Mouse (Mus musculus) heart, postnatal 0 days (tissue): Measurements from ENCODE around the gene Ttll6. TPM values are rescaled to one million over a fixed set of nuclear protein-coding genes. Genes with fewer than 3 reads are reported as not detected.
A peak's percentile ranks its signal among the peaks of the same experiment; 100 is the strongest.
"Not testable (repeated sequence)": the region's sequence is repeated elsewhere in the genome, so short reads cannot be mapped to it uniquely, and the experiment has no call there.

ENCODE experiments used
- ATAC-seq: fragments of 200-750 bp; cut with Nextera tagmentation; 2 replicates; pipeline ENCODE4 v1.8.0; 2017; ENCODE audit warnings: low read depth, moderate number of reproducible peaks, moderate library complexity; ENCODE audit not compliant: insufficient read depth
- DNase-seq: peaks from one replicate; pipeline ENCODE4 v3.0.0-alpha.2; 2016; ENCODE audit warnings: low spot score
- H3K27ac ChIP-seq: fragments of 300-500 bp; sonication (generic); 2 replicates; pipeline ENCODE4 v1.5.1; 2014; ENCODE audit warnings: low read depth, mild to moderate bottlenecking
- H3K27me3 ChIP-seq: fragments of 300-500 bp; sonication (generic); 2 replicates; pipeline ENCODE4 v1.6.1; 2014; ENCODE audit warnings: low read length, mixed read lengths; ENCODE audit not compliant: control insufficient read depth, insufficient read depth
- H3K36me3 ChIP-seq: fragments of 300-500 bp; sonication (generic); replicated peaks from 2 replicates; pipeline ENCODE4 v1.6.1; 2014; ENCODE audit warnings: low read length, mixed read lengths; ENCODE audit not compliant: control insufficient read depth, insufficient read depth
- H3K4me1 ChIP-seq: fragments of 300-500 bp; sonication (generic); 2 replicates; pipeline ENCODE4 v1.6.1; 2014; ENCODE audit warnings: antibody characterized with exemption; ENCODE audit not compliant: control insufficient read depth, insufficient read depth
- H3K4me2 ChIP-seq: fragments of 300-500 bp; sonication (generic); 2 replicates; pipeline ENCODE4 v1.6.1; 2014; ENCODE audit warnings: low read depth, mild to moderate bottlenecking, low read length, moderate library complexity
- H3K4me3 ChIP-seq: fragments of 300-500 bp; sonication (generic); 2 replicates; pipeline ENCODE4 v1.5.1; 2014; ENCODE audit warnings: low read depth, low read length
- H3K9ac ChIP-seq: fragments of 300-500 bp; sonication (generic); replicated peaks from 2 replicates; pipeline ENCODE4 v1.6.1; 2014; ENCODE audit warnings: low read depth, low read length, mixed read lengths
- H3K9me3 ChIP-seq: fragments of 300-500 bp; sonication (generic); replicated peaks from 2 replicates; pipeline ENCODE4 v1.6.1; 2016; ENCODE audit warnings: low read length; ENCODE audit not compliant: control insufficient read depth
- CTCF ChIP-seq: IDR thresholded peaks from 2 replicates; pipeline ENCODE4 v1.5.1; 2016; ENCODE audit warnings: antibody characterized with exemption, control low read depth, low read depth
- EP300 ChIP-seq: IDR thresholded peaks from 2 replicates; pipeline ENCODE4 v1.6.1; 2016; ENCODE audit warnings: antibody characterized with exemption, low read depth
- WGBS: fragments of 180-500 bp; shearing (Covaris S2); extraction: QIAGEN DNeasy Blood & Tissue Kit; methylation state at CpG from one replicate; pipeline ENCODE4 v1.1.7; 2014; 5-methylcytosine and 5-hydroxymethylcytosine counted together
- polyA plus RNA-seq: library from polyadenylated mRNA; unstranded; fragments of >200 nt; fragmentation: Nextera tagmentation; extraction: Ambion mirVana; gene quantifications from 2 replicates; pipeline ENCODE4 v1.2.1, GENCODE M21; 2015
- total RNA-seq: library from RNA; depleted of rRNA; stranded (reverse); fragments of >200 nt; gene quantifications from 2 replicates; pipeline ENCODE4 v1.2.3, GENCODE M21; 2014; ENCODE audit warnings: low replicate concordance

The Ttll6 gene
- total and polyA plus RNA-seq, 2 experiments from 2014 or later, result not detected

DNA sequence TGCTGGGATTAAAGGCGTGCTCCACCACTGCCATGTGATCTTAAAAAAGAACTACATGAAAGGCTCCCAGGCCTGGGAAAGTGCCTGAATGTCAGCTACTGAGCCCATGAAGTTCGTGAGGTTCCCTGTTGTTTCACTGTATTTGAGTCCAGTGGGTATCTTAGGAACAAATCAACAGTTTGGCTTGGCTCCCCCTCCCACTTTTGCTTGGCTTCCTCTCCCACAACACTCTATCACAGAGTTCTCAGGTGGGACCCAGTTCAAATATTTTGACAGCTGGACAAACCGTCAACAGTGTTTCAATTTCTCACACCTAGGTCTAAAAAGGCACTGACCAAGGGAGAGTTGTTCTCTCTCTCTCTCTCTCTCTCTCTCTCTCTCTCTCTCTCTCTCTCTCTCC, 14.2 kb upstream of the Ttll6 start:
- WGBS, result 57% methylated on average over 3 of the region's 3 CpGs
- no peaks in the 10 kb centered on the region for H3K36me3 ChIP-seq
- no peak overlapping the region for H3K9ac ChIP-seq
- H3K27me3 ChIP-seq, result peaks cover 29% of the 10 kb centered on the region
- H3K9me3 ChIP-seq, result no peaks in the 10 kb centered on the region
- no peak overlapping the region for H3K4me3 ChIP-seq
- ATAC-seq, result no peak
- no peak for TF ChIP-seq CTCF
- no peak for TF ChIP-seq EP300
- no peak overlapping the region for H3K27ac ChIP-seq
- no peak for DNase-seq
- no peaks in the 10 kb centered on the region for H3K4me1 ChIP-seq
- H3K4me2 ChIP-seq, result no peak overlapping the region

DNA sequence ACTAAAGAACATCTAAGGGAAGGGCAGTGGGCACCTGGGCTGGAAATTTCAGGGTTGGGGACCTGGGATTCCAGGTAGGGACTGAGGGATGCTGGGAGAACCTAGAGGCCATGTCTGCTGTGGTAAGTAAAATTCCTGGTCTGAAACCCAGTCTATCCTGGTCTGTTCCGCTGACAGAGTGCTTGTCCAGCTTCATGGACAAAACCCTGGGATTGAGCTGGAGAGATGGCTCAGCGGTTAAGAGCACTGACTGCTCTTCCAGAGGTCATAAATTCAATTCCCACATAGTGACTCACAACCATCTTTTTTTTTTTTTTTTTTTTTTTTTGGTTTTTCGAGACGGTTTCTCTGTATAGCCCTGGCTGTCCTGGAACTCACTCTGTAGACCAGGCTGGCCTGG, 10.8 kb upstream of the Ttll6 start:
- peaks cover 50% of the 10 kb centered on the region for H3K27me3 ChIP-seq
- not testable (repeated sequence) for H3K9me3 ChIP-seq, H3K4me3 ChIP-seq, DNase-seq, H3K27ac ChIP-seq, H3K4me1 ChIP-seq, H3K4me2 ChIP-seq, H3K9ac ChIP-seq, H3K36me3 ChIP-seq, ATAC-seq
- 69% methylated on average over 4 of the region's 4 CpGs for WGBS

DNA sequence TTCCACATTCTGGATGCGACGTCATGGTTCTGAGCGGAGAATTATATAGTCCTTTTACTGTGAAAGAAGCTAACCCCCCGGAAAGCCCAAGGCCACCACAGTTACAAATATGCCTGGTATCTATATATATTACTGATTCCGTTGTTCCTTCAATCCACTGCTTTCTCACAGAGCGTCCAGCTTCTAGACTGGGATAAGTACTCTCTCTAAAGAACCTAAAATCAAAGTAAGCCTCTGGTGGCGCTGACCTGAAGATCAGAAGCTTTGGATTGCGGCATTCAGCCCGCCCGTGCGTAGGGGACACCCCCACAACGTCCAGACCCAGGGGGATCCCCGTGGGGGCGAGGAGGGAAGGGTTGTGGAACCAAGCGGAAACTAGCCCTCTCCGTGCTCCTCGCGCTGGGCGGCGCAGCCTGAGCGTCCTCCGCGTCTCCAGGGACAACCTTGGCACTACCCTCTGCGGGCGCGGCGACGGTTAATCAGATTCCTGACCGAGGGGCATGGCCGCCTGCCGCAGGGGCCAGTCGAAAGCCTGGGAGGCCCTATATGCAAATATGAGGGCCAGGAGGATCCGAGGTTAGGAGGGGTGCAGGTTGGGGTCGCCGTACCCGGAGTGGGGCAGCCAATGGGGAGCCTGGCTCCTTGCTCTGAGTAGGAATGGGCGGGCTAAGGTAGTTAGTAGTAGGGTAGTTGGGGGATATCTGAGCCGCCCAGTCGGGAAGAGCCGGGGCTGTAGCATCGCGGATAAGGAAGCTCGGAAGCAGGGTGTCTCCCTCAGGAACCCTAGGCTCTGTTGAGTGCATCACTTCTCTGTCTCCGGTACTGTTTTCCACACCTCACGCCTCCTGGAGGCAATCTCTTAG, 9.3 kb upstream of the Ttll6 start:
- H3K9ac ChIP-seq, result 0 out of 2 replicates have a peak overlapping the region, but pooled peaks have one; percentile 12
- DNase-seq (peak; percentile 25), ATAC-seq (peak; percentile 55; the same call in 1 of the 2 replicates)
- peaks cover 50% of the 10 kb centered on the region for H3K27me3 ChIP-seq
- H3K36me3 ChIP-seq, result no peaks in the 10 kb centered on the region
- H3K9me3 ChIP-seq, result no peaks in the 10 kb centered on the region
- H3K4me1 ChIP-seq, result no peaks in the 10 kb centered on the region
- peak overlapping the region; percentile 42 for H3K4me3 ChIP-seq
- H3K4me2 ChIP-seq, result peak overlapping the region; percentile 67
- no peak overlapping the region for H3K27ac ChIP-seq
- 1% methylated on average over 45 of the region's 45 CpGs for WGBS
- TF ChIP-seq EP300 (no peak), CTCF (no peak)

DNA sequence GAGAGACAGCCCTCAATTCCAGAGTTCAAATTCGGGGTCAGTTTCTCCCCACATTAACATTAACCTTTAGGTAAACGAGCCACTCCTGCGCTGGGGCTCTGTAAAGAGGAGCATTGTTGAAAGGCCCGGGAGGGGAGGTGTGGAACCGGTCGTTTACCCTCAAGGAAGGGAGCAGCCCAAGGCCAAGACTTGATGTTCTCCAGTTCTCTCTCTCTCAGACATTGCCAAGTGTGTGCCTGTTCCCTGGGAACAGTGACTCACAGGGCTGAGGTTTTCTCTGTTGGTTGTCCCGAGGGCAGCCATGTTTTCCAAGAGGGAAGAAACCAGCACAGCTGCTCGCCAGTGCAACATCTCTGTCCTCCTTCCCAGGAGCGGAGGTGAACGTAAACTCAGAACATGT, 3.0 kb upstream of the Ttll6 start:
- no peaks in the 10 kb centered on the region for H3K4me1 ChIP-seq
- no peak overlapping the region for H3K9ac ChIP-seq
- ATAC-seq (no peak), DNase-seq (no peak)
- H3K4me2 ChIP-seq, result no peak overlapping the region
- no peaks in the 10 kb centered on the region for H3K36me3 ChIP-seq
- TF ChIP-seq EP300, result no peak
- no peak for TF ChIP-seq CTCF
- no peak overlapping the region for H3K4me3 ChIP-seq
- peaks cover 32% of the 10 kb centered on the region for H3K27me3 ChIP-seq
- H3K27ac ChIP-seq, result no peak overlapping the region
- H3K9me3 ChIP-seq, result no peaks in the 10 kb centered on the region
- WGBS, result 58% methylated on average over 10 of the region's 10 CpGs

DNA sequence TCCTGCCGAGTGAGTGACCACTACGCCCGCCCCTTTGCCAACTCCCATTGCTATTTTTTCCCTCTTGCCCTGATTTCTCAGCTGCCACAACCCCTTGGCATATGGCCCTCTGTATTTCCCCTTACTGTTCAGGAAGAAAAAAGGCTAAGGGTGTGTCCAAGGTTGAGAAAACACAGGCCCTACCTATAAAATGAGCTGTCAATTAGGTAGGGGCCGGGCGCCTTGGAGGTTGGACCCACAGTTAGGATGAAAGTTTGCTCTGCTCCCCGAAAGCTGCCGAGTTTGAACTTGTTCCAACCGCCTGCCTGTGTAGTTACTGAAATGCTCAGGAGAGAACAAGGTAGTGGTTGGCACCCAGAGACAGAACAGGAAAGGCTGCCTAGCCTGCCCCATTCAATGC, 2.3 kb downstream of the Ttll6 start:
- 72% methylated on average over 8 of the region's 8 CpGs for WGBS
- no peaks in the 10 kb centered on the region for H3K4me1 ChIP-seq
- H3K27ac ChIP-seq, result no peak overlapping the region
- H3K27me3 ChIP-seq, result peaks cover 33% of the 10 kb centered on the region
- H3K9me3 ChIP-seq, result no peaks in the 10 kb centered on the region
- H3K4me3 ChIP-seq, result no peak overlapping the region
- no peaks in the 10 kb centered on the region for H3K36me3 ChIP-seq
- ATAC-seq, result no peak
- no peak for TF ChIP-seq EP300
- no peak for TF ChIP-seq CTCF
- H3K9ac ChIP-seq, result no peak overlapping the region
- H3K4me2 ChIP-seq, result no peak overlapping the region
- no peak for DNase-seq

DNA sequence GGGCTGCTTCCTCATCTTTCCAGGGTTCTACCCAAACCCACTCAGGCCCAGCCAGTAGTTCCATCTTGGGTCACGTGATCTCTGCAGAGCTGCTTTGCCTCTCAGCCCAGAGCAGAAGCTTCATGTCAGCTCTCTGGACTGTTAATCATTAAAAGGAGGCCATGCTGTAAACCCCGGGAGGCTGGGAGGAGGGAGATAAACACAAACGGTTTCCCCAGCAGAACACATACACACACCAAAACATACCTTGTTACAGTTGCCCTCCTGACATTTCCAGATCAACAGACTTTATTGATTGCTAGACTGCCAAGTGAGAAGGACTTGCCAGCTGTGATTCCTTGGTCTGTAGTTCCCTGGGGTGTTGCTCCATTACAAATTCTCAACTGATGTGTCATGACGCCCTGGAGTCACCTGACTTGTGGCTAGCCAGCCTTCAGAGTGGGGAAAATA, 7.2 kb downstream of the Ttll6 start:
- ATAC-seq, result no peak

More for the DNA sequence above, 7.2 kb downstream of the Ttll6 start:
- Histone ChIP-seq H3K27ac (no peak overlapping the region), H3K27me3 (peaks cover 26% of the 10 kb centered on the region), H3K36me3 (no peaks in the 10 kb centered on the region), H3K9me3 (no peaks in the 10 kb centered on the region), H3K9ac (no peak overlapping the region), H3K4me2 (no peak overlapping the region), H3K4me1 (no peaks in the 10 kb centered on the region), H3K4me3 (no peak overlapping the region)
- WGBS, result 22% methylated on average over 4 of the region's 4 CpGs
- TF ChIP-seq CTCF (no peak), EP300 (no peak)
- DNase-seq, result no peak
